Mouse (Mus musculus): Measurements from ENCODE around the gene Pfpl.

Pfpl gene

DNA sequence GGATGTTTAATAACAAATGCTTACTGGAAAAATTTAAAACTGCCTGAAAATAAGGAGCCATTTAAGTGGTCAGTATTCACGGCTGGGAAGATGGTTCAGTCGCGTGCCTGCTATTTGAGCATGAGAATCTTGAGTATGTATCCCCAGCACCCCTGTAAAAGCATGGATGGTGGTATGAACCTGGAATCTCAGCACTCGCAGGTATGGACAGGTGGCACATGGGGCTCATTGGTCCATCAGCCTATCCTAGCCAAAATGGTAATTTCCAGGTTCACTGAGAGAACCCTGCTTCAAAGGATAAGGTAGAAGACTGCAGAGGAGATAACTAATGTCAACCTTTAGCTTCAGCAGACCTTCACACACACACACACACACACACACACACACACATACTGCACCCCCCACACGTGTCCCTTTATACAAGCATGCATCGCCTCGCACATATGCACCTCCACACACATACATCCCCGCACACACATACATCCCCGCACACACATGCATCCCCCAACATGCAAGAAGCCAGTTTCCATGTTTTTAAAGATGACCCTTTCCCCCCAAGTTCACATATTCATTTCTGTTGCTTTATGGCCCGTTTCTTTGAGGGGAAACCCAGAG lies 37.9 kb downstream of the Pfpl start:
- no peak for DNase-seq

- peak; percentile 62 to 72 for DNase-seq
Measured at GRCm38 (mm10) chr19:12466204-12466603, 38.5 kb downstream of the Pfpl start.

DNA sequence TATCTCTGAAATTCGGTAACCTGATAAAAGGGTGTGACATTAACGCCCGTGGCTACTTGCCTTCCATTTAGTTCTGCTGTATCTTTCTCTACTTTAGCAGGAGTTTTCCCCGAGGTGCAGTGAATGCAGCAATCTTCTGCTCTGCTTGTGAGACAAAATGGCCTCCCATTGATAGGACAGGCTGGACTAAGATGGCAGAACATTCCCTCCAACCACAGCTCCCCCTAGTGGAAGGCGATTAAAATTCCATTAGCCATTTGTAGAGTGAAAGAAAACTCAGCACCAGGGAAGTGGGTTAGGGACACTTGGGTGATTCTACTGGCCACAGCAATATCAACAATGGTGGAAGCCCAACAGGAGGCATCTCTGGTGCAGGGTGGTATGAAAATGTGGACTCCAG lies 39.7 kb downstream of the Pfpl start:
- no peak for DNase-seq

DNA sequence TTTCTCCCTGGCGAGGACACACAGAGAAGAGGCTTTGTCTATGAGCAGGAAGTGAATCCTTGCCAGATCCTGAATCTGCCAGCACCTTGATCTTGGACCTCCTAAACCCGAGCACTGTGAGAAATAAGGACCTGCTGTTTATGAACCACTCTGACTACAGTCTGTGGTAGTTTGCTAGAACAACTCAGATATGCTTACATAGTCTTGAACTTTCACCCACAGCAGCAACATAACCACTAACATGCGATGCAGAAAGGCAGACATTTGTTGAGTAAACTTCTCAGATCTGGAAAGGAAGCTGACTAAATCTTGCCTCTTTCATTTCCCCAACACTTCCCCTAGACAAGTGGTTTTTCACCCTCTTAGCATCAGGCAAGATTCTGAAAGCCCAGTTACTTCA lies 44.2 kb downstream of the Pfpl start:
- DNase-seq: no peak

DNA sequence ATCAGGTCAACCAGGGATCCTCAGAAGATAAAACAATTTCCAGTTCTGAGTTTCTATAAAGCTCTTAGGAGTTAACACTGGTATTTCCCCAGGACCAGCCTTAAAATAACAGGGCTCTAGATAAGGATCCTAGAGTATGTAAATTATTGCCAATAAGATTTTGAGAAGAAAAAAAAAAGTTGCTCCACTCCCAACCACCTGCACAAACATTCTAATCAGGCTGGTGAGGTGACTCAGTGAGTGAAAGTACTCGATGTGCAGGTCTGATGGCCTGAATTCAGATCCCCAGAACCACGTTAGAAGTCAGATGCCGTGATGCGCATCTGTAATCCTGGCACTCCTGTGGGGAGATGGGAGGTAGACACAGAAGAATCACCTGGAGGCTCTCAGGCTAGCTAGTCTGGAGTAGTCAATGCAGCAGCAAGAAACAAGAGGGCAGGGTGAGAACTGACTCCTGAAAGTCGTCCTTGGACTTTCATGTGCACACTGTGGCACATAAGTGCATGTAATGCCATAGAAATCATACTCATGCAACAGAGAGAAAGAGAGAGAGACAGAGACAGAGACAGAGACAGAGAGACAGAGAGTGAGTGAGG lies 44.8 kb downstream of the Pfpl start:
- DNase-seq: no peak

DNA sequence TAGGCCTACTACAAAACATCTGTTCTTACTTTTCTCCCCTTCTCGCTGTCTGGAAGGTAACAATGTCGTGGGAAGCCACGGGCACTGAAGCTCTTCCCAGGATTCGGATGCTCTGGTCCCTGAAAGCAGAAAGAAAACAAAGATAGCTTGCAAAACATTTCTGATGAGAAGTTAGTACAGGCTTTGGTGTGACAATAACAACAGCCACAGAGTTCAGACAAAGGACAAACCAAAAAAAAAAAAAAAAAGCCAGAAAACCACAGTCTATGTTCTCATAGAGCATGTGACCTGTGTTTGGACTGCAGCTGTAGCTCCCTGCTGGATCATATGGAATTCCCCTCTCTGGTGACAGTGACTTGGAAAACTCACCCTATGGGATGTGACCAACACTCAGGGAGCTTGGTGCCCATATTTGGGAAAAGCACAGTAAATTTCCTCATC lies 45.5 kb downstream of the Pfpl start:
- no peak for DNase-seq

- no peak for DNase-seq
Measured at GRCm38 (mm10) chr19:12473951-12474350, 46.2 kb downstream of the Pfpl start.

- peak; percentile 93 to 96 for DNase-seq
Measured at GRCm38 (mm10) chr19:12475380-12476250, 47.9 kb downstream of the Pfpl start.

DNA sequence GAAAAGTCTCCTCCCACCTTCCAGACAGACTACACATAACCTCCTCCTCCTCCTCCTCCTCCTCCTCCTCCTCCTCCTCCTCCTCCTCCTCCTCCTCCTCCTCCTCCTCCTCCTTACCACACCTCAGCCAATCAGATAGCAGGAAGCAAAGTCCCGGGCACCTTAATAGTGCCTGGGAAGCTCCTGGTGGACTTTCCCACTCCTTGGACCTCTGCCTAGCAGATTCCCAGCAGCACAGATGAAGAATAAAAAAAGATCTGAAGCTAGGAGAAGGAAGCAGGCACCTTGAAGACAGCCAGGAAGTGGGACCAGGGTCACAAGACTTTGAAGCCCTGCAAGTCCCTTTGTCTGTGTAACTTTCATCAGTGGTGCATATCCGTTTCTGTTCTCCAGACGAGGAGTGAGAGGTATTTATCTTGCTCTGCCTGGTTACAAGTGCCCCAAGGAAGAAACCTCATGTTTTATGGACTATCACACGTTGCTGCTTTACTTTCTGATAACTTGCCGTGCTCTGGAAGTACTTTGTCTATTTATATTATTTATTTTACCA lies 49.1 kb downstream of the Pfpl start:
- DNase-seq: peak; percentile 56 to 67

GRCm38 (mm10) chr19:12478369-12478768 lies 50.7 kb downstream of the Pfpl start:
- DNase-seq: no peak

All from kidney, adult 8-10 months (tissue).